Mouse (Mus musculus) limb, embryonic 10.5 days (tissue): Measurements from ENCODE around the gene Cyp4x1. TPM values are rescaled to one million over a fixed set of nuclear protein-coding genes. Genes with fewer than 3 reads are reported as not detected.

Source experiments
- DNase-seq: peaks from one replicate; pipeline ENCODE4 v3.0.0-alpha.2; 2017; ENCODE audit warnings: low spot score
- H3K27ac ChIP-seq: fragments of 300-500 bp; sonication (generic); 2 replicates; pipeline ENCODE4 v1.5.1; 2016; ENCODE audit warnings: mild to moderate bottlenecking
- H3K27me3 ChIP-seq: fragments of 300-500 bp; sonication (generic); 2 replicates; pipeline ENCODE4 v1.6.1; 2016; ENCODE audit warnings: low read depth, mild to moderate bottlenecking; ENCODE audit not compliant: poor library complexity, severe bottlenecking
- H3K36me3 ChIP-seq: fragments of 300-500 bp; sonication (generic); 2 replicates; pipeline ENCODE4 v1.6.1; 2016; ENCODE audit warnings: mild to moderate bottlenecking, moderate library complexity
- H3K4me1 ChIP-seq: fragments of 300-500 bp; sonication (generic); 2 replicates; pipeline ENCODE4 v1.6.1; 2016
- H3K4me3 ChIP-seq: fragments of 300-500 bp; sonication (generic); 2 replicates; pipeline ENCODE4 v1.5.1; 2016; ENCODE audit warnings: mild to moderate bottlenecking, moderate library complexity
- H3K9me3 ChIP-seq: fragments of 300-500 bp; sonication (generic); replicated peaks from 2 replicates; pipeline ENCODE4 v1.6.1; 2016; ENCODE audit warnings: mild to moderate bottlenecking
- WGBS: fragments of 180-500 bp; shearing (Covaris S2); methylation state at CpG from one replicate; pipeline ENCODE4 v1.1.7; 2016; 5-methylcytosine and 5-hydroxymethylcytosine counted together
- polyA plus RNA-seq: library from polyadenylated mRNA; unstranded; fragments of >200 nt; fragmentation: Nextera tagmentation; extraction: Ambion mirVana; gene quantifications from 2 replicates; pipeline ENCODE4 v1.2.1, GENCODE M21; 2016

Gene Cyp4x1
- polyA plus RNA-seq, 1 experiment from 2014 or later, result 0.06 TPM

DNA sequence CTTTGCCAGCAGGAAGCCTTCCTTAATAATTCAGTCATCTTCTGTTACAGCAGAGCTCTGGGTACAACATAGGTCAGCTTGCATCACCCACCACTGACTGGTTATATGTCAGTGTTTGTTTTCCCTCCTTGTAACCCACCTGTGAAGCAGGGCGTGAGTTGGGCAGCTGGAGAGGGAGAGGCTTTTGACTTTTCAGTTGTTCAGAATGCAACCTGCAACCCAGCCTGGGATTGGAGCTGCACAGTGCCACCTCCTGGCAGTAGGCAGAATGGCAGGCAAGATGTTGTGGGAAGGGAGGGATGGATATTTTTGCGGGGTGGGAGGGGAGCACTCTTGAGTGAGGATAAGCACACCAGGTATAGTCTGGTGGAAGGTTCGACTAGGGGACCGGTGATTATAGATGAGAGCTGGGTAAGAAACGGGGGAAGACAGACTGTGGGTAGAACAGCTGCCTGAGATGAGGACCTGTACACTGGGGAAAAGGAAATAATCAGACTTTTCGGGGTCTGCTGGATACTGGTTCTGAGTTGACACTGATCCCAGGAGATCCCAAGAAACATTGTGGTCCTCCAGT, 48.5 kb downstream of the Cyp4x1 start:
- peaks cover 57% of the 10 kb centered on the region for H3K27me3 ChIP-seq
- WGBS, result 23% methylated on average over 6 of the region's 6 CpGs
- peak; percentile 76 for DNase-seq

DNA sequence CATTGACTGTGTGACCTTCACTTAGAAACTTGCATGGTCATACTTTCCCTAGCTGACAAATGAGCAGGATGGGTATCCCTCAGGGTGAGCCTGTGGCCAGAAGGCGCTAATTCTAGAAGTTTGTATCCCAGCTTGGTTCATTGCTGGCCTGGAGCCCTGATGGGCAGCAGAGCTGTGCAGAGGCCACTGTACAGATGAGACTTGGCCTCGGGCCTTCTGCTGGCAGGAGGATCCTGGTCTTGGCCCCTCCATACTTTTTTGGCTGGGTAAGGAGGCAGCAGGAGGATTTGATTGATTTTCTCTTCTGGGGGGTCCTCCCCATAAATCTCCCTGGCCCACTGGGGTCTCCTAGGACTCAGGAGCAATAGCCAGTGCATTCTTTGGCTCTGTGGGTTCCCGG, 51.0 kb downstream of the Cyp4x1 start:
- no peak for DNase-seq
- Histone ChIP-seq H3K36me3 (no peaks in the 10 kb centered on the region), H3K9me3 (no peaks in the 10 kb centered on the region), H3K27me3 (peaks cover 39% of the 10 kb centered on the region), H3K4me1 (peaks cover 11% of the 10 kb centered on the region), H3K27ac (no peak overlapping the region), H3K4me3 (no peak overlapping the region)
- WGBS, result 80% methylated on average over 3 of the region's 3 CpGs

More for the DNA sequence above, 48.5 kb downstream of the Cyp4x1 start:
- Histone ChIP-seq H3K27ac (no peak overlapping the region), H3K36me3 (no peaks in the 10 kb centered on the region), H3K4me1 (0 out of 2 replicates have a peak, but pooled peaks cover 9% of the 10 kb centered on the region), H3K4me3 (no peak overlapping the region), H3K9me3 (no peaks in the 10 kb centered on the region)

DNA sequence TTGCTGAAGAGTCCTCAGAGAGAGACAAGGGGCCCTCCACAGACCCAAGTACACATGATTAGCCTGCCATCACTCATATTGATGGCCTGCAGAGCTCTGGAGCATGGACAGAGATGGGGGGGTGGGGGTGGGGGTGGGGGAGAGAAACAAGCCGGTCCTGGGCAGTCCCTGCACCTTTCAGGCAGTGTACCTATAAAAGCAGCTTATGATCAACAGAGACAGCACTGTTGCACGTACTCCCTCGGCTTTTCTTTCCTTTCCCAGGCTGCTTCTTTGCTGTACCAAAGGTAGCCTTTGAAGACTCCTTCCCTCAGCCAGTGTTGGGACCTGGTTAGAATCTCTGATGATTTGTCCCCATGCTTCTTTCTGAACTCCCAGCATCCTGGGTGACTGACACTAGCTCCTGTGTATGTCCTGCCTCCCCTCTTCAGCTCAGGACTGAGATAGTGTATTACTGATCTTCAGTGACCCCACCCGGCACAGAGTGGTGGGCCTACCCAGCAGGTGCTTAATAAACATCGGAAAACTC, 54.2 kb downstream of the Cyp4x1 start:
- Histone ChIP-seq H3K36me3 (no peaks in the 10 kb centered on the region), H3K27me3 (peaks cover 20% of the 10 kb centered on the region; the same call in 1 of the 2 replicates), H3K27ac (no peak overlapping the region), H3K4me1 (peaks cover 18% of the 10 kb centered on the region), H3K9me3 (no peaks in the 10 kb centered on the region), H3K4me3 (no peak overlapping the region)
- no peak for DNase-seq
- 30% methylated on average over 5 of the region's 5 CpGs for WGBS

DNA sequence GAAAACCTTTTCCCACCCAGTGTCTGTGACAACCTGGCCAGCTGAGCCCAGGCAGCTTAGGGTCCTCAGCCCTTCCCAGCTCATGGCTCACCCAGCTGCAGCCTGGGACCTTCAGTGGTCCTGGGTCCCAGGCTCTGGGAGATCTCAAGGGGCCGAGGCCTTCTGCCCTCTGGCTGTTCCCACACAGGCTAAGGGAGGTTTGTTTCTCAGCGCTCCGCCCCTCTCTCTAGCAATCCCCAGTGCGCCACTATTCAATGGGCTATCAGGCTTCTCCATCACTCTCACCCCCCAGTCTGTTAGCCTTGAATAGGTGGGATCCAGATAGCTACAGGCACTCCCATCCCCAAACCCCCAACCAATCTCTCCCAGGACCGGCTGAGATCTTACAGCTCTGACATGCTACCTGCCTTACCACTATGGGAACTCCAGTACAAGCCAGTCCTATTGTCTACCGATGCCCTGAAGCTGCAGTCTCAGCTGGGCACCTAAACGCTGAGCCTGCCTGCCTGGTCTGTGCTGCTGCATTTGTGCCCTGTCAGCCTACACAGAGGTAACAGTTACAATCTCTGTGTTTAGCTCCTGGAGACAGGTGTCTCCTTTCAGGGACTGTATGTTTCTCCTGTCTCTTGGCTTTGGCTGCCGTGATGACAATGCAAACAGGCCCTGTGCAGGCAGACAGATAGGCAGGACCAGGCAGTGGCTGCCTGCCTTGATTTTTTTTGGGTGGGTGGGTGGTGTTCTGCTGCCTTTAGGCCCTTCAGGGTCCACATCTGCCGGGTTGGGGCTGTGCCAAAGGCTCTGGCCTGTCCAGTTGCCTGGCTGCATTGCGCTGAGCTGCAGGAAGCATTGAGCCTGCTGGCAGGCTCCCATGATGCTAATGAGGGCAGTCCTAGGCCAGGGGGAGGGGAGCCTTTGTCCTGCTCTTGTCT, 54.9 kb downstream of the Cyp4x1 start:
- WGBS, result 37% methylated on average over 10 of the region's 10 CpGs
- Histone ChIP-seq H3K36me3 (no peaks in the 10 kb centered on the region), H3K4me3 (no peak overlapping the region), H3K4me1 (peaks cover 18% of the 10 kb centered on the region), H3K27me3 (peaks cover 16% of the 10 kb centered on the region; the same call in 1 of the 2 replicates), H3K9me3 (no peaks in the 10 kb centered on the region), H3K27ac (no peak overlapping the region)
- no peak for DNase-seq

DNA sequence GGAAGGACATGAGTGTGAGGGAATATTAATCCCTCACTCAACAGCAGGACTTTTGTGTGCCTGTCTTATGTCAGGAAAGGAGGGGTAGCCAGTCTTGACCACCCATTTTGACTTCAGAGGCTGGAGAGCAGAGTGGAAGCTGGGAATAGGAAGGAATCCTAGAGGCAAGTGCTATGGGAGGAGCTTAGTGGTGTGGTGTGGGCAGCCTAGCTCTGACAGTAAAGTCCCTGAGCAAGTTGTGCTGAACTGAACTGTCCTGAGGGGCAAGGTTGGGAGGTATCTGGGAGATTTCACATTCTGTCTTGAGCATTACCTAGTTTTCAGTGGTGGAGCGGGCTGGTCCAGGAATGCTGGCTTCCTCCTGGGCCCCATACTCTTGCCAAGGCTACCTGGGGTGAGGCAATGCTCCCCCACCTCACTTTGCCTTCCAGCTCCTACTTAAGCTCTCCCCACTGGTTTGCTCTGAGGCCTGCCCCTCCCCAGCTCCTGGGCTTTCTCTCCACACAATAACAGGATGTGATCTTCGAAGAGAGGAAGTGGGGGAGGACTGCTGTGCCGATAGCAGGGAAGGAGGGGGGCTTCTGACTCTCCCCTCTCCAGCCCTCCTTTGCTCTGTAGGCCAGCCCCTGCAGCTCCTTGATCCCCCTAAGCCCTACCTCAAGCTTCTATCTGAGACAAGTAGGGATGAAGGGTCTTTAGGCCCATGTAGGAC, 58.7 kb downstream of the Cyp4x1 start:
- Histone ChIP-seq H3K9me3 (no peaks in the 10 kb centered on the region), H3K27me3 (peaks cover 16% of the 10 kb centered on the region; the same call in 1 of the 2 replicates), H3K4me3 (no peak overlapping the region), H3K27ac (0 out of 2 replicates have a peak overlapping the region, but pooled peaks have one; percentile 14), H3K36me3 (no peaks in the 10 kb centered on the region), H3K4me1 (peaks cover 18% of the 10 kb centered on the region)
- DNase-seq, result no peak
- 58% methylated on average over 3 of the region's 3 CpGs for WGBS

DNA sequence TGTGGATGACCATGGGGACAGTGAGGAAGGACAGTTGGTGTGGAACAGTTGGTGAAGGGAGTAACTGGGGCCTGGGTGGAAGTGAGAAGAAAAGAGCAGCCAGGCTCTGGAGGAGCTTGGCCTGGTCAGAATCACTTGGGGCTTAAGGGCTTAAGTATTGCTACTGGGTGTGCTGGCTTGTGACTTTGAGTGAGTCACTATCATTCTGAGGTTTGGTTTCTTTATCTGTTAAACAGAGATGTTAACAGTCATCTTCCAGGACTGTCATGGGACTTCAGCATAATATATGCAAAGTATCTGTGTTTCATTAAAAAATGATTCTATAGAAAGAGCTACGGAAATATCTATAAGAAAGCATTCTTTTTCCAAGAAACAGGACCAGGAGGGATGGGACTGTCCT, 59.3 kb downstream of the Cyp4x1 start:
- 90% methylated on average over 1 of the region's 1 CpGs for WGBS
- Histone ChIP-seq H3K27me3 (peaks cover 22% of the 10 kb centered on the region; the same call in 1 of the 2 replicates), H3K36me3 (no peaks in the 10 kb centered on the region), H3K4me3 (no peak overlapping the region), H3K9me3 (no peaks in the 10 kb centered on the region), H3K4me1 (peaks cover 17% of the 10 kb centered on the region), H3K27ac (no peak overlapping the region)
- DNase-seq, result no peak

DNA sequence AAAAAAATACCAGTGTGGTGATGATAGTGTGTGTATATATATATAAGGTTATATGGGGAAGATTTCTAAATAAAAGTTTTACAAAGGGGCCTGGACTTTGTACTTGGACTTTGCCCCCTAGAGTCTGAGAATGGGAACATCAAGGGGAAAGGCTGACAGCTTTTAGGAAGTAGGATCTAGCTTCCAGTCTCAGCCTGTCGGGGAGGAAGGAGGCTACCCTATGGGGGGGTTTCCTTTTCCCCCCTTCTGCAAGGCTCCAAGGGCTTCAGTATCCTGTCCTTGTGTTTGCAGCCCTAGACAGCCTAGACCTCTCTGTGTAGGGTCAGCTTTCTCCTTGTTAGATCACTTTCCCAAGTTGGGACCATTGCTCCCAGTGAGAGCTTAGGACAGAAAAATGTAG, 62.4 kb downstream of the Cyp4x1 start:
- Histone ChIP-seq H3K27ac (no peak overlapping the region), H3K9me3 (no peaks in the 10 kb centered on the region), H3K4me3 (no peak overlapping the region), H3K27me3 (peaks cover 45% of the 10 kb centered on the region), H3K36me3 (no peaks in the 10 kb centered on the region), H3K4me1 (peaks cover 7% of the 10 kb centered on the region; the same call in 1 of the 2 replicates)
- WGBS, result 33% methylated on average over 1 of the region's 1 CpGs
- no peak for DNase-seq

DNA sequence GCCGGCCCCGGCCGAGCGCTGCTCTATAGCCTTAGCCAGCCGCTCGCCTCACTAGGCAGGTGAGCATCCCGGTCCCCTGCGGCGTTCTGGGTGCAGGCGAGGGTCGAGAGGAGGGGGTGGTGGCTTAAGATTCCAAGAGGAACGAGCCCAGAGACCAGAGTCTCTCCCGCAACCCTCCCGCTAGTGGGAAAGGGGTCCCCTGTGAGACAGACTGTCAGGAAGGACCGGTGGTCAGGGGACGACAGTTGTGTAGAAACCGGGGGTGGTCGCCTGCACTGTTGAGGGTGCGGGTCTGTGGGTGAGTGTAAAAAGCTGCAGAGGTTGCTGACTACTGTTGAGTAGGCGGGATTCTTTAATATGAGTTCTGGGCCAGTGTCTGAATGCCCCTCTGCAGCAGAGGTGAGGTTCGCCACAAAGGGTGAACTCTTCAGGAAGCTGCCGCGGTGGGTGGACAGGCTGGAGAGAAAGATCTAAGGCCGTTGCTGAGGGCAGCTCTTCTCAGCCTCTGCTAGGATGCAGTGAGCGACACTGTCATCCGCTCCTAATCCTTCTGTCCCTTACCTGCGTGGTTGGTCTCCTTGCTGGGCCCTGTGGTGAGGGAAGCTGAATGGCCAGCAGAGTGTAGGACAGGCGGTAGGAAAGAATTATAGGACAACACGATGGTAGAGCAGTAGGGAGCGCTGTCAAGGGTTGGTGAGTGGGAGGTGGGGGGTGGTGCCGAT, 70.4 kb downstream of the Cyp4x1 start:
- Histone ChIP-seq H3K4me3 (peak overlapping the region; percentile 61), H3K9me3 (no peaks in the 10 kb centered on the region), H3K27me3 (peaks cover 100% of the 10 kb centered on the region), H3K4me1 (peaks cover 20% of the 10 kb centered on the region), H3K27ac (peak overlapping the region; percentile 62), H3K36me3 (no peaks in the 10 kb centered on the region)
- DNase-seq, result no peak
- 1% methylated on average over 31 of the region's 31 CpGs for WGBS

DNA sequence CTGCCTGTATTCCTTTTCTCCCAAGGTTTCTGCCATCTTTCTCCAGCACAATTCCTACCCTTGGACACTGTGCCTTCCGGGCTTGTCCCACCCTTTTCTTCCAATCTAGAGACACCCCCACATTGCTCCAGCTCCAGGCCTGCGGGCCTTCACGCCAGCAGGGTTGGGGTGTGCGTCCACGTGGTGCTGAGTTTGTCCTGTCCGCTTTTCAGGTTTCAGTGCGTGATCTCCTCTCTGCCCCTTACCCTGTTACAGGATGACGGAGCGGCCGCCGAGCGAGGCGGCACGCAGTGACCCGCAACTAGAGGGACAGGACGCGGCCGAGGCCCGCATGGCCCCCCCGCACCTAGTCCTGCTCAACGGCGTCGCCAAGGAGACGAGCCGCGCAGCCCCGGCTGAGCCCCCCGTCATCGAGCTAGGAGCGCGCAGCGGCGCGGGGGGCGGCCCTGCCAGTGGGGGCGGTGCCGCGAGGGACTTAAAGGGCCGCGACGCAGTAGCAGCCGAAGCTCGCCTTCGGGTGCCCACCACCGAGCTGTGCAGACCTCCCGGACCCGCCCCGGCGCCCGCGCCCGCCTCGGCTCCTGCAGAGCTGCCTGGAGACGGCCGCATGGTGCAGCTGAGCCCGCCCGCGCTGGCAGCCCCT, 71.1 kb downstream of the Cyp4x1 start:
- under 1% methylated on average over 58 of the region's 58 CpGs for WGBS
- Histone ChIP-seq H3K4me1 (peaks cover 20% of the 10 kb centered on the region), H3K4me3 (peak overlapping the region; percentile 61), H3K27ac (peak overlapping the region; percentile 62), H3K27me3 (peaks cover 100% of the 10 kb centered on the region), H3K36me3 (no peaks in the 10 kb centered on the region), H3K9me3 (no peaks in the 10 kb centered on the region)
- peak; percentile 79 for DNase-seq

DNA sequence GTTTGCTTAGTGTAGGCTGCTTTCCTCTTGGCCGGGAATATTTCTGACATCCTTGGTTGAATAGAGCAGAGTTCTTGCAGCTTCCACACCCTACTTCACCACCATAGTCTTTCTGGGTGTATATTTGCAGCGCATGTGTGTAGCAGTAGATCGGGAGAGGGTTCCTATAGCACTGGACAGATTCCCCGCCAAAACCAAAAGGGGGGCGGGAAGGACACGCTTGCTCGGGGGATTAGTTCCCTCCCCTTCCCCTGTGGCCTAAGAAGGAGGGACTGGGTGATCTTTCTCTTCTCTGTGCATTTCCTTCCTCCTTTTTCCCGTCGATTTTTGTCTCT, 71.6 kb downstream of the Cyp4x1 start:
- Histone ChIP-seq H3K27ac (no peak overlapping the region), H3K27me3 (peaks cover 100% of the 10 kb centered on the region), H3K4me3 (peak overlapping the region; percentile 61), H3K9me3 (no peaks in the 10 kb centered on the region), H3K36me3 (no peaks in the 10 kb centered on the region), H3K4me1 (peaks cover 24% of the 10 kb centered on the region)
- WGBS, result 3% methylated on average over 9 of the region's 9 CpGs
- peak; percentile 54 for DNase-seq

DNA sequence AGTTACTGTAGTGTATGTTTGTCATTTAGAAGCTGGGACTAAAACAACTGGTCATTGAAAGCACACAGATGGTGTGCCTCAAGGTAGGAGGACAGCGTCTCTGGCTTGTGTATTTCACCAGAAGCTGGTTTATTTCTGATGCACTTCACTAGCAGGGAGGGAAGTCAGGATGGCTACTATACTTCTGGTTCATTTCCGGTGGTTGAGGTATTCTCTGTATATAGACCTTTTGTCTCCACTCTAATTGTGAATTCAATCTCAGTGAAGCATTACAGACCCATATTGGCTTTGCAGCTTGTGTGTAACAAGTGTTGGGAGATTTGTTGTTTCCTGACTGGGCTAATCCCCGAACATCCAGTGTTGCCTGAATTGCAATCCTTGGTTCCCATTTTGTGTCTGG, 73.3 kb downstream of the Cyp4x1 start:
- H3K27me3 ChIP-seq, result peaks cover 100% of the 10 kb centered on the region
- H3K4me1 ChIP-seq, result peaks cover 37% of the 10 kb centered on the region
- H3K27ac ChIP-seq, result no peak overlapping the region
- H3K4me3 ChIP-seq, result peak overlapping the region; percentile 46; the same call in 1 of the 2 replicates
- no peak for DNase-seq
- 15% methylated on average over 3 of the region's 3 CpGs for WGBS
- H3K9me3 ChIP-seq, result no peaks in the 10 kb centered on the region
- H3K36me3 ChIP-seq, result no peaks in the 10 kb centered on the region

DNA sequence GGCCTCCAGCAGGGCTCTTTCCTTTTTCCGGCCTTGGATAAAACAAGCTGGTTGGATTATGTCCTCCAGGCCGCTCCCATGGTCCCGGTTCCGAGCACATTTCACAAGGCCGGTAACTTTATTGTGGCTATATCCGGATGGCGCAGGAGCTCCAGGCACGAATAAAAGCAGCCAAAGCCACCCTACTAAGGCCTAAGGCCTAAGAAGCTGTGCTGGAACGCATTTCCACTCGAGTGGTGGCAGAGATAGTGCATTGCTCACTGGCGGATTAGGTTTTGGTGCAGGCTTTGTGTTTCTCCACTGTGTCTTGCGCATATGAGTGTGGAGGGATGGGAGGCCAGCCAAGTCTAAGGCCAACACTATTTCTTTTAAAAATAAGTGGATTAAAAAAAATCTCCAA, 74.2 kb downstream of the Cyp4x1 start:
- no peaks in the 10 kb centered on the region for H3K9me3 ChIP-seq
- DNase-seq, result peak; percentile 51
- H3K27ac ChIP-seq, result peak overlapping the region; percentile 62
- H3K27me3 ChIP-seq, result peaks cover 100% of the 10 kb centered on the region
- WGBS, result 4% methylated on average over 12 of the region's 12 CpGs
- H3K4me1 ChIP-seq, result peaks cover 37% of the 10 kb centered on the region
- peak overlapping the region; percentile 46 for H3K4me3 ChIP-seq
- no peaks in the 10 kb centered on the region for H3K36me3 ChIP-seq
